Mouse (Mus musculus): Measurements from ENCODE around the gene Sgms1.
"Not testable (repeated sequence)": the region's sequence is repeated elsewhere in the genome, so short reads cannot be mapped to it uniquely, and the experiment has no call there.

Sgms1 gene

DNA sequence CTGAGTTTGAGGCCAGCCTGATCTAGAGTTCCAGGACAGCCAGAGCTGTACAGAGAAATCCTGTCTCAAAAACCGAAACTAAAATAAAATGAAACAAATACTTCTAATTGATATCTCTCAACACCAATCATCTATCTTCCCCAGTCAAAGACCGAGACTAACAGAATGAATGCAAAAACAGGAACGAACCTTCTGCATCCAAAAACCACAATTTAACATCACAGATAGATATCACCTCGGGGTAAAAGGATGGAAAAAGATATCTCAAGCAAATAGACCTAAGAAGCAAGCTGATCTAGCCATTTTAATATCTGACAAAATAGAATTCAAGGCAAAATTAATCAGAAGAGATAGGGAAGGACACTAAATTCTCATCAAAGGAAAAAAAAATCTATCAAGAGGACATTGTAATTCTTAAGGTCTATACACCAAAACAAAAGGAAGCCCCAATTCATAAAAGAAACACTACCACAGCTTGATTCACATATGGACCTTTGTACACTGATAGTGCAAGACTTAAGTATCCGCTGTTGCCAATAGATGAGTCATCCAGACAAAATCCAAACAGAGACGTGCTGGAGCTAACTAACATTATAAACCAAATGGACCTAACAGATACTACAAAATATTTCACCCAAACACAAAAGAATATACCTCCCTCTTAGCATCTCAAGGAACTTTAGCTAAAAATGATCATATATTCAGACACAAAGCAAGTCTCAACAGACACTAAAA, 301.6 kb downstream of the Sgms1 start:
- DNase-seq (ENCODE audit: low spot score in 2 of 2) = no peak

DNA sequence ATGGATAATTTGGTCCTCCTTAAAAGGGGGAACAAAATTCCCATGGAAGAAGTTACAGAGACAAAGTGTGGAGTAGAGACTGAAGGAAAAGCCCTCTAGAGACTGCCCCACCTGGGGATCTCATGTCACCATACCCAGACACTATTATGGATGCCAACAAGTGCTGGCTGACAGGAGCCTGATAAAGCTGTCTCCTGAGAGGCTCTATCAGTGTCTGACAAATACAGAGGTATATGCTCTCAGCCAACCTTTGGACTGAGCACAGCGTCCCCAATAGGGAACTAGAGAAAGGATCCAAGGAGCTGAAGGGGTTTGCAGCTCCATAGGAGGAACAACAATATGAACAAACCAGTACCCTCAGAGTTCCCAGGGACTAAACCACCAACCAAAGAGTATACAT, 304.7 kb downstream of the Sgms1 start:
- not testable (repeated sequence) for DNase-seq (ENCODE audit: low spot score in 2 of 2)
